Mouse (Mus musculus) embryonic fibroblast, embryonic 13.5 days (primary cell): ENCODE measurements at regions not wholly inside any gene's neighbourhood (a gene's known extent, or its start where the extent isn't known, plus 50 kb on each side); places are given as distances from the start of the nearest gene placed in this dataset.

Experiments used
- CTCF ChIP-seq: IDR thresholded peaks from 2 replicates; pipeline ENCODE4 v1.5.1; 2011; ENCODE audit warnings: mild to moderate bottlenecking, control low read depth, low read length, moderate library complexity, borderline replicate concordance; ENCODE audit not compliant: insufficient read depth
- POLR2A ChIP-seq: IDR thresholded peaks from 2 replicates; pipeline ENCODE4 v1.6.1; 2011; ENCODE audit warnings: low read depth, mild to moderate bottlenecking, control low read depth, low read length, moderate library complexity

DNA sequence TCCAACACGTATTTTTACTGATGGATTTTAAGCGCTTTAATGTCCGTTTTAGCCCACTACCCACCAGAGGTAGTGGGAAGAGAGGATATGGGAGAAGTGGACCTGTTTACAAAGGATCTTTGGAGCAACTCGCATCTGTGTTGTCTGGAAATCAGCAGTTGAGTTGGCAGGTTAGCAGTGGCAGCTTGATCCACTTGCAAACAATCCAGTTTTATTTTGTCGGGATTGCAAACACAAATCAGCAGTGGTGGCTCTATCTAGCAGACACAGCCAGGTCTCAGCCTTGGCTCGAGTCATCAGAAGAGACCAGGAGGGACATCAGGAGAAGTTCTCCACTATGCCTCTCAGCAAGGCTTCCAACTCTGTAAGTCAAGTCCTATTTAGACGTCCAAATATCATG, 57.2 kb upstream of the Epha3 start:
- TF ChIP-seq CTCF, result no peak
- no peak for TF ChIP-seq POLR2A
